Mouse (Mus musculus) intestine, postnatal 0 days (tissue): ENCODE measurements around the gene Klhl3. TPM values are rescaled to one million over a fixed set of nuclear protein-coding genes. Genes with fewer than 3 reads are reported as not detected.
A peak's percentile ranks its signal among the peaks of the same experiment; 100 is the strongest.

Source experiments
- ATAC-seq: fragments of 200-750 bp; cut with Nextera tagmentation; 2 replicates; pipeline ENCODE4 v1.8.0; 2017; ENCODE audit warnings: mild to moderate bottlenecking, moderate TSS enrichment, moderate library complexity
- H3K27ac ChIP-seq: fragments of 300-500 bp; sonication (generic); 2 replicates; pipeline ENCODE4 v1.5.1; 2014; ENCODE audit warnings: mild to moderate bottlenecking, low read depth, low read length, moderate library complexity
- H3K27me3 ChIP-seq: fragments of 300-500 bp; sonication (generic); replicated peaks from 2 replicates; pipeline ENCODE4 v1.6.1; 2014; ENCODE audit warnings: low read length, mixed read lengths; ENCODE audit not compliant: control insufficient read depth, insufficient read depth
- H3K36me3 ChIP-seq: fragments of 300-500 bp; sonication (generic); 2 replicates; pipeline ENCODE4 v1.6.1; 2014; ENCODE audit warnings: mild to moderate bottlenecking, moderate library complexity; ENCODE audit not compliant: control insufficient read depth, insufficient read depth
- H3K4me1 ChIP-seq: fragments of 300-500 bp; sonication (generic); replicated peaks from 2 replicates; pipeline ENCODE4 v1.6.1; 2014; ENCODE audit warnings: antibody characterized with exemption, low read length, mixed read lengths; ENCODE audit not compliant: control insufficient read depth, insufficient read depth
- H3K4me2 ChIP-seq: fragments of 300-500 bp; sonication (generic); replicated peaks from 2 replicates; pipeline ENCODE4 v1.6.1; 2014; ENCODE audit warnings: low read depth, mild to moderate bottlenecking, moderate library complexity
- H3K4me3 ChIP-seq: fragments of 300-500 bp; sonication (generic); 2 replicates; pipeline ENCODE4 v1.5.1; 2014; ENCODE audit warnings: low read depth, low read length
- H3K9ac ChIP-seq: fragments of 300-500 bp; sonication (generic); 2 replicates; pipeline ENCODE4 v1.6.1; 2014; ENCODE audit warnings: mild to moderate bottlenecking, low read depth, low read length
- H3K9me3 ChIP-seq: fragments of 300-500 bp; sonication (generic); 2 replicates; pipeline ENCODE4 v1.6.1; 2016; ENCODE audit warnings: mixed run types; ENCODE audit not compliant: control insufficient read depth
- CTCF ChIP-seq: sonication (generic); IDR thresholded peaks from 2 replicates; pipeline ENCODE4 v1.5.1; 2016; ENCODE audit warnings: low read depth, mild to moderate bottlenecking, control low read depth, antibody characterized with exemption, moderate library complexity
- whole genome bisulfite sequencing: fragments of 180-500 bp; shearing (Covaris S2); extraction: QIAGEN DNeasy Blood & Tissue Kit; methylation state at CpG from one replicate; pipeline ENCODE4 v1.1.7; 2014; 5-methylcytosine and 5-hydroxymethylcytosine counted together
- polyA plus RNA-seq: library from polyadenylated mRNA; unstranded; fragments of >200 nt; fragmentation: Nextera tagmentation; extraction: Ambion mirVana; gene quantifications from 2 replicates; pipeline ENCODE4 v1.2.1, GENCODE M21; 2015

Gene Klhl3
- polyA plus RNA-seq, 1 experiment from 2014 or later = 0.74 TPM

GRCm38 (mm10) chr13:58073254-58073882 is 40.0 kb downstream of the Klhl3 start:
- H3K9ac ChIP-seq = no peak overlapping the region
- H3K27me3 ChIP-seq = no peaks in the 10 kb centered on the region
- ATAC-seq = no peak
- no peaks in the 10 kb centered on the region for H3K36me3 ChIP-seq
- H3K4me2 ChIP-seq = no peak overlapping the region
- no peaks in the 10 kb centered on the region for H3K9me3 ChIP-seq
- H3K27ac ChIP-seq = no peak overlapping the region
- 81% methylated on average over 12 of the region's 12 CpGs for WGBS
- TF ChIP-seq CTCF = no peak
- H3K4me1 ChIP-seq = no peaks in the 10 kb centered on the region
- H3K4me3 ChIP-seq = no peak overlapping the region

- Histone ChIP-seq H3K9ac (no peak overlapping the region), H3K27ac (no peak overlapping the region), H3K27me3 (no peaks in the 10 kb centered on the region), H3K4me1 (0 out of 2 replicates have a peak, but pooled peaks cover 3% of the 10 kb centered on the region), H3K4me2 (no peak overlapping the region), H3K9me3 (no peaks in the 10 kb centered on the region), H3K4me3 (no peak overlapping the region), H3K36me3 (no peaks in the 10 kb centered on the region)
- TF ChIP-seq CTCF = no peak
- ATAC-seq = no peak
- WGBS = 92% methylated on average over 21 of the region's 21 CpGs
These were observed 42.2 kb downstream of the Klhl3 start for GRCm38 (mm10) chr13:58071209-58071608.

GRCm38 (mm10) chr13:58070504-58070903 is 42.9 kb downstream of the Klhl3 start:
- H3K27ac ChIP-seq = no peak overlapping the region
- WGBS = 86% methylated on average over 12 of the region's 12 CpGs
- ATAC-seq = no peak
- H3K4me3 ChIP-seq = no peak overlapping the region
- H3K4me2 ChIP-seq = no peak overlapping the region
- H3K4me1 ChIP-seq = 0 out of 2 replicates have a peak, but pooled peaks cover 3% of the 10 kb centered on the region
- H3K27me3 ChIP-seq = no peaks in the 10 kb centered on the region
- no peaks in the 10 kb centered on the region for H3K36me3 ChIP-seq
- H3K9me3 ChIP-seq = no peaks in the 10 kb centered on the region
- TF ChIP-seq CTCF = no peak
- no peak overlapping the region for H3K9ac ChIP-seq

- no peak overlapping the region for H3K27ac ChIP-seq
- TF ChIP-seq CTCF = no peak
- no peak overlapping the region for H3K4me2 ChIP-seq
- WGBS = 79% methylated on average over 15 of the region's 15 CpGs
- no peak overlapping the region for H3K4me3 ChIP-seq
- H3K27me3 ChIP-seq = no peaks in the 10 kb centered on the region
- no peak for ATAC-seq
- 0 out of 2 replicates have a peak, but pooled peaks cover 3% of the 10 kb centered on the region for H3K4me1 ChIP-seq
- no peak overlapping the region for H3K9ac ChIP-seq
- no peaks in the 10 kb centered on the region for H3K9me3 ChIP-seq
- no peaks in the 10 kb centered on the region for H3K36me3 ChIP-seq
These were observed 44.8 kb downstream of the Klhl3 start for GRCm38 (mm10) chr13:58068421-58069209.

- Histone ChIP-seq H3K9ac (no peak overlapping the region), H3K4me2 (peak overlapping the region; percentile 45), H3K4me3 (no peak overlapping the region; the same call in 1 of the 2 replicates)
These were observed 45.8 kb downstream of the Klhl3 start for GRCm38 (mm10) chr13:58067540-58068103.

More at GRCm38 (mm10) chr13:58067540-58068103, 45.8 kb downstream of the Klhl3 start:
- H3K27me3 ChIP-seq = no peaks in the 10 kb centered on the region
- 0 out of 2 replicates have a peak, but pooled peaks cover 3% of the 10 kb centered on the region for H3K4me1 ChIP-seq
- 17% methylated on average over 17 of the region's 17 CpGs for WGBS
- peak; percentile 71 for TF ChIP-seq CTCF
- peak overlapping the region; percentile 80 for H3K27ac ChIP-seq
- H3K36me3 ChIP-seq = no peaks in the 10 kb centered on the region
- ATAC-seq = peak; percentile 96
- no peaks in the 10 kb centered on the region for H3K9me3 ChIP-seq
